Mouse (Mus musculus): Measurements from ENCODE around the gene Olfr282. TPM values are rescaled to one million over a fixed set of nuclear protein-coding genes. Genes with fewer than 3 reads are reported as not detected.
"Not testable (repeated sequence)": the region's sequence is repeated elsewhere in the genome, so short reads cannot be mapped to it uniquely, and the experiment has no call there.

The Olfr282 gene
- polyA plus RNA-seq (2015; fragmentation: Nextera tagmentation; extraction: Ambion mirVana), result not detected in 2 replicates

- 72% methylated on average over 5 of the region's 5 CpGs for WGBS
- H3K4me3 ChIP-seq; H3K36me3 ChIP-seq; H3K4me2 ChIP-seq; H3K27ac ChIP-seq (replicated peaks); H3K9ac ChIP-seq; ATAC-seq (ENCODE audit: low read depth); H3K27me3 ChIP-seq; H3K9me3 ChIP-seq; H3K4me1 ChIP-seq (replicated peaks): not testable (repeated sequence)
Measured at GRCm38 (mm10) chr15:98430925-98431324, at the start of gene Olfr282. TSS of gene Olfr282 (plus strand) at chr15:98431225.

- no peaks in the 10 kb centered on the region for H3K4me1 ChIP-seq (replicated peaks)
- ATAC-seq (ENCODE audit: low read depth), result no peak
Measured at GRCm38 (mm10) chr15:98387621-98388020, 43.4 kb upstream of the Olfr282 start.

GRCm38 (mm10) chr15:98389796-98390195, 41.2 kb upstream of the Olfr282 start:
- H3K4me3 ChIP-seq, result no peak overlapping the region
- 36% methylated on average over 7 of the region's 7 CpGs for WGBS
- H3K4me1 ChIP-seq (replicated peaks), result no peaks in the 10 kb centered on the region
- peak; percentile 63; the same call in 1 of the 2 replicates for ATAC-seq (ENCODE audit: low read depth)
- no peak overlapping the region for H3K9ac ChIP-seq
- H3K27ac ChIP-seq (replicated peaks), result no peak overlapping the region
- H3K27me3 ChIP-seq, result no peaks in the 10 kb centered on the region
- H3K9me3 ChIP-seq, result no peaks in the 10 kb centered on the region; the same call in 1 of the 2 replicates
- H3K4me2 ChIP-seq, result no peak overlapping the region
- no peaks in the 10 kb centered on the region for H3K36me3 ChIP-seq

More at GRCm38 (mm10) chr15:98387621-98388020, 43.4 kb upstream of the Olfr282 start:
- no peak overlapping the region for H3K9ac ChIP-seq
- no peak overlapping the region for H3K27ac ChIP-seq (replicated peaks)
- H3K36me3 ChIP-seq, result no peaks in the 10 kb centered on the region
- H3K4me2 ChIP-seq, result no peak overlapping the region
- H3K4me3 ChIP-seq, result no peak overlapping the region
- WGBS, result 81% methylated on average over 2 of the region's 2 CpGs
- H3K9me3 ChIP-seq, result no peaks in the 10 kb centered on the region
- H3K27me3 ChIP-seq, result no peaks in the 10 kb centered on the region

GRCm38 (mm10) chr15:98391081-98391902, 39.7 kb upstream of the Olfr282 start:
- no peak for ATAC-seq (ENCODE audit: low read depth)
- H3K27ac ChIP-seq (replicated peaks), result no peak overlapping the region
- H3K4me3 ChIP-seq, result no peak overlapping the region
- H3K36me3 ChIP-seq, result no peaks in the 10 kb centered on the region
- WGBS, result 69% methylated on average over 10 of the region's 10 CpGs
- no peaks in the 10 kb centered on the region for H3K27me3 ChIP-seq
- no peaks in the 10 kb centered on the region; the same call in 1 of the 2 replicates for H3K9me3 ChIP-seq
- H3K4me2 ChIP-seq, result no peak overlapping the region
- no peaks in the 10 kb centered on the region for H3K4me1 ChIP-seq (replicated peaks)
- H3K9ac ChIP-seq, result no peak overlapping the region

GRCm38 (mm10) chr15:98391903-98392187, 39.2 kb upstream of the Olfr282 start:
- Histone ChIP-seq H3K27ac (replicated peaks) (no peak overlapping the region), H3K27me3 (no peaks in the 10 kb centered on the region)
- WGBS, result 52% methylated on average over 2 of the region's 2 CpGs

GRCm38 (mm10) chr15:98397136-98397535, 33.9 kb upstream of the Olfr282 start:
- no peaks in the 10 kb centered on the region for H3K36me3 ChIP-seq
- no peak overlapping the region for H3K4me3 ChIP-seq
- ATAC-seq (ENCODE audit: low read depth), result no peak
- no peak overlapping the region for H3K4me2 ChIP-seq
- H3K9ac ChIP-seq, result no peak overlapping the region
- H3K27ac ChIP-seq (replicated peaks), result no peak overlapping the region
- no peaks in the 10 kb centered on the region; the same call in 1 of the 2 replicates for H3K9me3 ChIP-seq
- no peaks in the 10 kb centered on the region for H3K27me3 ChIP-seq
- no peaks in the 10 kb centered on the region for H3K4me1 ChIP-seq (replicated peaks)
- WGBS, result 80% methylated on average over 1 of the region's 1 CpGs

More at GRCm38 (mm10) chr15:98391903-98392187, 39.2 kb upstream of the Olfr282 start:
- no peak for ATAC-seq (ENCODE audit: low read depth)
- no peak overlapping the region for H3K9ac ChIP-seq
- no peaks in the 10 kb centered on the region for H3K4me1 ChIP-seq (replicated peaks)
- no peak overlapping the region for H3K4me2 ChIP-seq
- H3K36me3 ChIP-seq, result no peaks in the 10 kb centered on the region
- no peak overlapping the region for H3K4me3 ChIP-seq
- H3K9me3 ChIP-seq, result no peaks in the 10 kb centered on the region; the same call in 1 of the 2 replicates

- Histone ChIP-seq H3K4me3 (no peak overlapping the region), H3K9ac (no peak overlapping the region), H3K4me1 (replicated peaks) (no peaks in the 10 kb centered on the region; the same call in 1 of the 2 replicates), H3K9me3 (peaks cover 5% of the 10 kb centered on the region; the same call in 1 of the 2 replicates), H3K4me2 (no peak overlapping the region), H3K27ac (replicated peaks) (no peak overlapping the region), H3K36me3 (no peaks in the 10 kb centered on the region), H3K27me3 (no peaks in the 10 kb centered on the region)
- WGBS, result 85% methylated on average over 10 of the region's 10 CpGs
- no peak for ATAC-seq (ENCODE audit: low read depth)
Measured at GRCm38 (mm10) chr15:98402356-98402755, 28.7 kb upstream of the Olfr282 start.

GRCm38 (mm10) chr15:98408406-98409060, 22.5 kb upstream of the Olfr282 start:
- H3K27me3 ChIP-seq, result no peaks in the 10 kb centered on the region
- H3K4me1 ChIP-seq (replicated peaks), result no peaks in the 10 kb centered on the region
- no peaks in the 10 kb centered on the region for H3K36me3 ChIP-seq
- peaks cover 5% of the 10 kb centered on the region; the same call in 1 of the 2 replicates for H3K9me3 ChIP-seq
- no peak overlapping the region for H3K9ac ChIP-seq
- no peak overlapping the region for H3K27ac ChIP-seq (replicated peaks)
- 76% methylated on average over 17 of the region's 17 CpGs for WGBS
- no peak overlapping the region for H3K4me2 ChIP-seq
- H3K4me3 ChIP-seq, result no peak overlapping the region
- ATAC-seq (ENCODE audit: low read depth), result no peak

GRCm38 (mm10) chr15:98409635-98410034, 21.4 kb upstream of the Olfr282 start:
- WGBS, result 90% methylated on average over 2 of the region's 2 CpGs
- no peaks in the 10 kb centered on the region for H3K36me3 ChIP-seq
- no peak overlapping the region for H3K9ac ChIP-seq
- H3K4me2 ChIP-seq, result no peak overlapping the region
- H3K27me3 ChIP-seq, result no peaks in the 10 kb centered on the region
- H3K4me1 ChIP-seq (replicated peaks), result no peaks in the 10 kb centered on the region
- H3K4me3 ChIP-seq, result no peak overlapping the region
- no peak for ATAC-seq (ENCODE audit: low read depth)
- no peak overlapping the region for H3K27ac ChIP-seq (replicated peaks)
- peaks cover 5% of the 10 kb centered on the region; the same call in 1 of the 2 replicates for H3K9me3 ChIP-seq

GRCm38 (mm10) chr15:98410249-98410648, 20.8 kb upstream of the Olfr282 start:
- 90% methylated on average over 9 of the region's 9 CpGs for WGBS
- Histone ChIP-seq H3K36me3 (no peaks in the 10 kb centered on the region), H3K9ac (no peak overlapping the region), H3K4me2 (no peak overlapping the region), H3K4me3 (no peak overlapping the region), H3K4me1 (replicated peaks) (no peaks in the 10 kb centered on the region), H3K27ac (replicated peaks) (no peak overlapping the region), H3K27me3 (no peaks in the 10 kb centered on the region), H3K9me3 (peaks cover 5% of the 10 kb centered on the region; the same call in 1 of the 2 replicates)
- no peak for ATAC-seq (ENCODE audit: low read depth)

GRCm38 (mm10) chr15:98415996-98416395, 15.0 kb upstream of the Olfr282 start:
- Histone ChIP-seq H3K9me3 (no peaks in the 10 kb centered on the region), H3K4me2 (no peak overlapping the region), H3K4me1 (replicated peaks) (no peaks in the 10 kb centered on the region), H3K27ac (replicated peaks) (no peak overlapping the region), H3K4me3 (no peak overlapping the region), H3K36me3 (no peaks in the 10 kb centered on the region), H3K27me3 (no peaks in the 10 kb centered on the region), H3K9ac (no peak overlapping the region)
- WGBS, result 75% methylated on average over 4 of the region's 4 CpGs
- ATAC-seq (ENCODE audit: low read depth), result no peak

- not testable (repeated sequence) for H3K4me3 ChIP-seq; H3K27ac ChIP-seq (replicated peaks); H3K9me3 ChIP-seq; H3K9ac ChIP-seq; H3K36me3 ChIP-seq; ATAC-seq (ENCODE audit: low read depth); H3K4me2 ChIP-seq; H3K27me3 ChIP-seq; H3K4me1 ChIP-seq (replicated peaks)
Measured at GRCm38 (mm10) chr15:98416802-98417201, 14.2 kb upstream of the Olfr282 start.

Data from neural tube, embryonic 13.5 days (tissue).